Mouse (Mus musculus) right cerebral cortex, adult 18-20 months (tissue): Measurements from ENCODE around the gene Omt2a.
"Not testable (repeated sequence)": the region's sequence is repeated elsewhere in the genome, so short reads cannot be mapped to it uniquely, and the experiment has no call there.

ENCODE experiments used
- DNase-seq: peaks from one replicate; pipeline ENCODE4 v3.0.0; 2022; ENCODE audit warnings: mixed read lengths

Omt2a gene

DNA sequence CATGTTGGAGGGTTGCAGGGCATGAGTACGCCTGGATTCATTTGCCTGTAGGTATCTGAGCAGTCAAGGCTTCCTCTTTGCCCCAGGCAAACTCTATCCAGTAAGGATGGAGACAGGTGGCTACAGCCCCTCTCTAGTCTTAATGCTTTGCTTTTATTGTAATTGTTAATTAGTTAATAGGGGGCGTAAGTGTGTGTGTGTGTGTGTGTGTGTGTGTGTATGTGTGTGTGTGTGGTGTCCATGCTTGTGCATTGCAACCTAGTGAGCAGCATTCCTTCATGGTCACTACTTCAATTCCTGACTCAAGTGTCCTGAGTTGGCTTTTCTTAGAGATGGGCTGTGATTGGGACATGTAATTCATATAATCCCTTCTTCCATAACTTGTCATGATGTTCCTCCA is at the start of gene Omt2a:
Gene Omt2a, minus strand, starts transcription at position 101 of the 400 bp plus-strand sequence.
- no peak for DNase-seq

DNA sequence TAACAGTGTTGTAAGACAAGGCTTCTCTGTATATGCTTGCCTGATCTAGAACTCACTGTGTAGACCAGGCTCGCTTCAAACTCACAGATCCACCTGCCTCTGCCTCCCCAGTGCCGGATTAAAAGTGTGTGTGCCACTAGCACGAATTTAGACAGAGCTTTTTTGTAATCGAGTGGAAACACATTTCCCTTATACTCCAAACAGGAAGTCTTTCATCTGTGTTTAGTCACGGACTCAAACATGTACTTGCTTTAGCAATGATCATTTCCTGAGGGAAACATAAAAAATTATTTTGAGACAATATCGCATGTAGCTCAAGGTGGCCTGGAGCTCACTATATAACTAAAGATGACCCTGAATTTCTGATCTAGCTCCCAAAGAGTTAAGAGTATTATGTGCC is 48.8 kb upstream of the Omt2a start:
- no peak for DNase-seq

- DNase-seq: no peak
These were observed 45.9 kb upstream of the Omt2a start for GRCm38 (mm10) chr9:78360484-78360872.

GRCm38 (mm10) chr9:78359750-78360483 is 45.3 kb upstream of the Omt2a start:
- DNase-seq: no peak

- DNase-seq: peak; percentile 13
These were observed 43.5 kb upstream of the Omt2a start for GRCm38 (mm10) chr9:78358053-78358452.

GRCm38 (mm10) chr9:78355611-78356010 is 41.0 kb upstream of the Omt2a start, which contains the start of gene Gsta2:
Gene Gsta2 (minus strand): TSS chr9:78355788.
- no peak for DNase-seq

DNA sequence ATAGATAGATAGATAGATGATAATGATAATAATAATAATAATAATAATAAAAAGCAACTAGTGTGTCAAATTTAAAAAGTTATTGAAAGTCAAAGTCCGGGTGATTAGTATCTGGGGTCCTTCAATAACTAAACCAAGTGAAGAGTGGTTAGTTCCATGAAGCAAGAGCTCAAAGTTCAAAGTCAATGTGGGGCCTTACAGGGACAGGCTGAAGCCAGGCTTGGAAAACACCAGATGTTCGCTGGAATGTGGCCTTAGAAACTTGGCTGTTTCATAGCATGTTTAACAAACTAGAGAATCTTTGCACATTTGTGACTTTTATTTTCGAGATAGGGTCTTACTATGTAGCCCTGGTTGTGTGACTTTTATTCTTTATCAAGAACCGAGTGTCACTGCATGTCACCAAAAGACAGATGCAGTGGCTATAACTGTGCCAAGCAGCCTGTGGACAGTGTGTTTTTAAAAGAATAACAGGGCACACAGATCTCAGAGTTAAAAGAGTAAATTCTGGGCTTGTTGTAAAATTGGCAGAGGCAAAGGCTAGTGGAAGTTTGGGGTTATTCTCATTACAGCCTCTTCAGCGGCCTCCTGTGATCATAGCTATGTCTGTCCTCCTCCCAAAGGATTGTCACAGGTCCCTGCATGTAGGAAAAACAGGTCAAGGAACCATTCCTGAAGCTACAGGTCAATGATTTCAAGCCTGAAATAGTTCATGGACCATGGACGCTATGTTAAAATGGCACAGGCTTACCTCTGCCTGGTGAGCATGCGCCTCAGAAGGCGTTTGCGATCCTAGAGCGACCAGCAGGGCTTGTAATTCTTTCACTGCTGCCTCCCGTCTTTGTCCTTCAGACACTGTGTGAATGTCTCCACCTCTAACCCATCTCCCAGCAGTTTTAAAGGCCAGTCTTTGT is 40.3 kb upstream of the Omt2a start:
- DNase-seq: no peak

- no peak for DNase-seq
These were observed 37.1 kb upstream of the Omt2a start for GRCm38 (mm10) chr9:78351504-78352220.

GRCm38 (mm10) chr9:78350007-78350406 is 35.4 kb upstream of the Omt2a start:
- DNase-seq: not testable (repeated sequence)

- DNase-seq: not testable (repeated sequence)
These were observed 34.5 kb upstream of the Omt2a start for GRCm38 (mm10) chr9:78349141-78349540.

DNA sequence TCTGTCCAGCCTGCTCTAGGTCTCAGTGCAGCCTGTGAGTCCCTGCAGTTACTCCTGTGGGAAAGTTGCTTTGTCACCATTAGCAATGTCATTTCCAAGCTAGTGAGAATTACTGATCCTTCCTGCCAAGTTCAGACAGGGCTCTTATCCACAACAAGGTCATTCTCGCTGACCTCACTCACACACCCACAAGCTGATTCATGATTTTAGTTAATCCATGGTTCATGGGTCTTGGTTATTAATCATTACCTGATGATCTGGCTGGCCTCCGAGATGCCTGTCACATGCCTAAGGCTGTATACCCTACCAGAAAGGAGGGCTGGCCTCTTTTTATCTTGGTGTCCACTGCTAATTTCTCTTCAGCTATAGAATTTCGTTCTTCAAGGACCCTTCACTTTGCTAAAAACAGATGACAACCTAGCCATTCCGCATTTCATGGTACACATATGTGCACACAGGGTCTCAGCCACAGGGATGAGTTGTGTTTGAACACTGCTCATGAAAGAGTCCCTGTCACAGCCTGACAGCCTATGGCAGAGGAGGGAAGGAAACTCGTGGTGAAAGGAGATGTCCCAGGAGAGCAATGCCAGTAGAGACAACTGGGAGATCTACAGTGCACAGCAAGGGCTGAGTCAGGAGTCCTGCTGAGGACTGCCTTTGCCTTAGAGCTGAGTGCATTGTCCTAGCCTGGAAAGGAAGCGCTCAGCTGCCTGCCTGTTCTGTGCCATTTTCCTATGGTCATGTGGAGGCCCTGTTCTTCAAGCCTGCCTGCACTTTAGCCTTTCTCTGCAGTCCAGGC is 33.8 kb upstream of the Omt2a start:
- DNase-seq: not testable (repeated sequence)

DNA sequence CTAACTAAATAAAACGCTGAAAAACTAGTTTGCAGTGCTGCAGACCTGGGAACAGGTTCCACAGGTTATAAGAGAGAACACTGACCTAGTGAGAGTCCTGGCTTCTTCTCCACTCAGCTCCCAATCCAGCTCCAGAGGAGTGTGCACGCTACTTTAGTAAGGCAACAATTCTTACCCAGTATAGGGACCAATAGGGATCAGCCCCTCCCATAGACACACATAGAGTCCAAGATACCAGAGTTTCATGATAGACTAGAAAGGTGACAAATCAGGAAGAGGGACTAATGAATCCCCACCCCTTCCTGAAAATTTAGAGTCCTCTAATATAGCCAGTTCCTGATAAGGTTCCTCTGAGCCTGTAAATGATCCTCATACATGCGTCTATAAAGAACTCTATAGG is 32.4 kb upstream of the Omt2a start:
- DNase-seq: no peak

GRCm38 (mm10) chr9:78345235-78345634 is 30.6 kb upstream of the Omt2a start:
- not testable (repeated sequence) for DNase-seq

- DNase-seq: not testable (repeated sequence)
These were observed 28.5 kb upstream of the Omt2a start for GRCm38 (mm10) chr9:78343055-78343454.

GRCm38 (mm10) chr9:78342494-78342893 is 27.9 kb upstream of the Omt2a start:
- not testable (repeated sequence) for DNase-seq

GRCm38 (mm10) chr9:78340324-78340723 is 25.7 kb upstream of the Omt2a start:
- not testable (repeated sequence) for DNase-seq

GRCm38 (mm10) chr9:78337050-78337449 is 22.5 kb upstream of the Omt2a start:
- not testable (repeated sequence) for DNase-seq

GRCm38 (mm10) chr9:78327289-78327688 is 12.7 kb upstream of the Omt2a start, which contains the start of gene Omt2b:
Gene Omt2b (plus strand): TSS chr9:78327589.
- not testable (repeated sequence) for DNase-seq

DNA sequence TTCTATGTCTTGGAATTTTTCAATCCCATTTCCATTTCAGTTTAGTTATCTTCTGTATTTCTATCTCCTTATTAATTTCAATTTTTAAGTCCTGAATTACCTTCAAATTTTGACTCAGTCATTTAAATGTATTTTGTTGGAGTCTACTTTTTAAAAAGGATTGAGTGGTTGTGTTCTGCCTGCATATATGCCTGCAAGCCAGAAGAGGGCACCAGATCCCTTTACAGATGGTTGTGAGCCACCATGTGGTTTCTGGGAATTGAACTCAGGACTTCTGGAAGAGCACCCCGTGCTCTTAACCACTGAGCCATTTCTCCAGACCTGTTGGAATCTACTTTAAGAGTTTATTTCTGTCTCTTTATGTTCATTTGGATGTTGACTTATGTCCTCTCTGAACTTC is 4.9 kb upstream of the Omt2a start:
- DNase-seq: no peak

- not testable (repeated sequence) for DNase-seq
These were observed 6.5 kb downstream of the Omt2a start for GRCm38 (mm10) chr9:78308122-78308521.

DNA sequence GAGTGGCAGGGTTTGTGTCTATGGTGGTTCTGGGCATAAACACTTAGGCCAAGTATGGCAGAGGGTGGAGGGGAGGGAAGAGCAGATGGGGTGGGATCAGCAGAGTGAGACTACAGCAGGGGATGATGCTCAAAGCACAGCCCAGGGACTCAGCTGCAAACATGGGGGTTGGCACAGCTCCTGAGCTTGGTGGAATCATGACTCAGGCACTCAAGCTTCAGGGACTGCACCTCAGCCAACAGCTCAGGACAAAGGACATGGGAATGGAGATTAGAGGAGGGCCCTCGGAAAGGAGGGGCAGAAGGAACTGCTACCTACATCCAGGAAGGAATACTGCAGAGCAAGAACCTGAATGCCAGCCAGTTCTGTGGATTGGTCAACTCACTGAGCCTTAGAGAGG is 15.5 kb downstream of the Omt2a start:
- DNase-seq: not testable (repeated sequence)

DNA sequence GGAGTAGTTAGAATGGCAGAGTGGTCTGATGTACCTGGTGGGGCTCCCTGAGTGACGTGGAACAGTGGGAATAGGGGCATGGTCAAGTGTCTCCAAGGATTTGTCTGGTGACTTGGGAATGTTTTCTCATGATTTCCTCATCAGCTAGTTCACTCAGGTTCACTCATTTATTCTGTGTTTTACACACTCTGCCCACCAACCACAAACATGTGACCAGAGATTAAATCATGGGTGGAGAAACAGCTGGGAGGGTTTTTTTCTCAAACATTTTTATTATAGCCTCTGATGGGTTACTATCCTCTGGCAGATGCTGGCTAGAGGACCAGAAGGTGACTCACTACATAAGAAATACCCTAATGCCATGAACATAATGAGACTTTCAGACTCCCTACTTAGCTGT is 16.4 kb downstream of the Omt2a start:
- DNase-seq: no peak
